Comparison of ENCODE assay signal across 8 mouse cellular contexts in genomic region chr8:94976651-94977417, GRCm38 (mm10). TPM values are rescaled to one million over a fixed set of nuclear protein-coding genes. Genes with fewer than 3 reads are reported as not detected.
A peak's percentile ranks its signal among the peaks of the same experiment; 100 is the strongest.
DNase-seq lines count a peak whose midpoint lies in the region; ATAC-seq and TF ChIP-seq lines count a peak whose summit lies in the region.

No protein-coding gene starts in this region.

- H3K9ac ChIP-seq in ES-E14 (ENCODE audit: insufficient read depth, low read depth, low read length, poor library complexity, severe bottlenecking) = 0 out of 2 replicates have a peak overlapping the region, but pooled peaks have one; percentile 20
- peak overlapping the region; percentile 62 for H3K9ac ChIP-seq in lung, embryonic 16.5 days (ENCODE audit: low read length)
- H3K9ac ChIP-seq in stomach, postnatal 0 days (ENCODE audit: low read length) = peak overlapping the region; percentile 70

- in situ Hi-C loops in ES-E14 (cut with MboI; ENCODE audit: low sequenced_read_pairs in 2 of 2, unreplicated experiment in 2 of 2) = no loop called here

- no peak for TF ChIP-seq CTCF in stomach, postnatal 0 days (IDR thresholded peaks at IDR 0.05; ENCODE audit: low read depth)

- H3K4me3 ChIP-seq in ES-E14 (ENCODE audit: insufficient read depth in 1 of 2, low read depth in 1 of 2, low read length in 2 of 2, poor library complexity in 1 of 2, severe bottlenecking in 1 of 2) = peak overlapping the region; percentile 35 to 46; a peak in 3 of 4 replicates
- H3K4me3 ChIP-seq in embryonic facial prominence, embryonic 10.5 days = peak overlapping the region; percentile 46
- H3K4me3 ChIP-seq in lung, embryonic 16.5 days (ENCODE audit: low read length) = peak overlapping the region; percentile 45
- H3K4me3 ChIP-seq in stomach, postnatal 0 days (ENCODE audit: low read depth, low read length) = peak overlapping the region; percentile 43

- H3K36me3 ChIP-seq in ES-E14 (ENCODE audit: control insufficient read depth, insufficient read depth, low read length, poor library complexity, severe bottlenecking) = no peaks in the 10 kb centered on the region
- H3K36me3 ChIP-seq in embryonic facial prominence, embryonic 10.5 days (replicated peaks) = no peaks in the 10 kb centered on the region
- H3K36me3 ChIP-seq in lung, embryonic 16.5 days (ENCODE audit: control insufficient read depth, insufficient read depth, low read length) = no peaks in the 10 kb centered on the region
- H3K36me3 ChIP-seq in stomach, postnatal 0 days (ENCODE audit: control insufficient read depth, insufficient read depth, low read length) = no peaks in the 10 kb centered on the region

- peak overlapping the region; percentile 61 for H3K4me2 ChIP-seq in lung, embryonic 16.5 days (ENCODE audit: low read depth, low read length)
- peak overlapping the region; percentile 63 for H3K4me2 ChIP-seq in stomach, postnatal 0 days (replicated peaks; ENCODE audit: low read depth)

- ATAC-seq in lung, embryonic 16.5 days (ENCODE audit: low read depth) = peak; percentile 73
- ATAC-seq in stomach, postnatal 0 days (ENCODE audit: low FRiP score, low TSS enrichment) = peak; percentile 64

- 18% methylated on average over 17 of the region's 17 CpGs for WGBS in embryonic facial prominence, embryonic 10.5 days
- 11% methylated on average over 17 of the region's 17 CpGs for WGBS in lung, embryonic 16.5 days
- WGBS in stomach, postnatal 0 days = 13% methylated on average over 17 of the region's 17 CpGs

- no peak for TF ChIP-seq EP300 in stomach, postnatal 0 days (optimal IDR thresholded peaks at IDR 0.05)

- peaks cover 0 to 13% of the 10 kb centered on the region in 2 experiments; a peak in 2 of 4 replicates for H3K4me1 ChIP-seq in ES-E14 (ENCODE audit: control insufficient read depth in 2 of 2, insufficient read depth in 2 of 2, low read length in 2 of 2, poor library complexity in 1 of 2)
- peaks cover 26% of the 10 kb centered on the region for H3K4me1 ChIP-seq in embryonic facial prominence, embryonic 10.5 days
- peaks cover 30% of the 10 kb centered on the region for H3K4me1 ChIP-seq in lung, embryonic 16.5 days (replicated peaks; ENCODE audit: control insufficient read depth, insufficient read depth, low read length)
- no peaks in the 10 kb centered on the region for H3K4me1 ChIP-seq in stomach, postnatal 0 days (replicated peaks; ENCODE audit: control insufficient read depth, insufficient read depth)

- H3K27ac ChIP-seq in ES-E14 (ENCODE audit: insufficient read depth, low read depth, low read length, poor library complexity, severe bottlenecking) = no peak overlapping the region
- peak overlapping the region; percentile 70 for H3K27ac ChIP-seq in embryonic facial prominence, embryonic 10.5 days (replicated peaks)
- H3K27ac ChIP-seq in lung, embryonic 16.5 days (ENCODE audit: low read length) = peak overlapping the region; percentile 93
- H3K27ac ChIP-seq in stomach, postnatal 0 days (replicated peaks) = peak overlapping the region; percentile 97

- no peaks in the 10 kb centered on the region for H3K9me3 ChIP-seq in ES-E14 (ENCODE audit: control insufficient read depth, insufficient read depth, low read depth, low read length)
- H3K9me3 ChIP-seq in embryonic facial prominence, embryonic 10.5 days = no peaks in the 10 kb centered on the region
- H3K9me3 ChIP-seq in lung, embryonic 16.5 days (ENCODE audit: control insufficient read depth, low read length) = no peaks in the 10 kb centered on the region
- no peaks in the 10 kb centered on the region for H3K9me3 ChIP-seq in stomach, postnatal 0 days (ENCODE audit: control insufficient read depth, low read length)

- peaks cover 46% of the 10 kb centered on the region for H3K27me3 ChIP-seq in embryonic facial prominence, embryonic 10.5 days (replicated peaks; ENCODE audit: low read depth, poor library complexity, severe bottlenecking)
- no peaks in the 10 kb centered on the region for H3K27me3 ChIP-seq in lung, embryonic 16.5 days (ENCODE audit: control insufficient read depth, insufficient read depth, low read depth, low read length)
- H3K27me3 ChIP-seq in stomach, postnatal 0 days (ENCODE audit: control insufficient read depth, insufficient read depth, low read length) = no peaks in the 10 kb centered on the region

- peak; percentile 54 for DNase-seq in ES-E14 (ENCODE audit: low read depth, low spot score)
- DNase-seq in embryonic facial prominence, embryonic 10.5 days (ENCODE audit: low spot score) = peak; percentile 31
- DNase-seq in kidney, adult 18-20 months = peak; percentile 91
- peak; percentile 89 for DNase-seq in stomach, postnatal 0 days (ENCODE audit: low spot score)
- DNase-seq in ovary, postnatal 36 days (ENCODE audit: low spot score) = no peak
- no peak for DNase-seq in cerebellum, postnatal 25 days
- no peak for DNase-seq in spleen, adult 18-20 months

TF ChIP-seq in ES-E14, 5 proteins besides CTCF, POLR2A, EP300 and RAD21:
- TF ChIP-seq MAFK (IDR thresholded peaks at IDR 0.05; ENCODE audit: insufficient read depth, low read depth, low read length) (no peak), HCFC1 (IDR thresholded peaks at IDR 0.05; ENCODE audit: borderline replicate concordance, insufficient read depth, low read length) (no peak), ZNF384 (IDR thresholded peaks at IDR 0.05; ENCODE audit: low read depth, low read length) (no peak), CHD2 (IDR thresholded peaks at IDR 0.05; ENCODE audit: low read depth, low read length) (no peak)

RNA-seq across cellular contexts. Expression of gene Adgrg1, which starts 2.3 kb away (rescaled TPM):
- total RNA-seq in ES-E14 (2012; rRNA removed) = 5.4 and 5.7 TPM in 2 replicates
- polyA plus RNA-seq in embryonic facial prominence, embryonic 10.5 days (2016; fragmentation: Nextera tagmentation; extraction: Ambion mirVana) = 32.9 and 38.2 TPM in 2 replicates
- polyA plus RNA-seq in lung, embryonic 16.5 days (2015; fragmentation: Nextera tagmentation; extraction: Ambion mirVana) = 39.8 and 42.9 TPM in 2 replicates
- 42.4 and 50.9 TPM in 2 replicates for polyA plus RNA-seq in stomach, postnatal 0 days (2015; fragmentation: Nextera tagmentation; extraction: Ambion mirVana)

RNA-seq across cellular contexts. Expression of gene Adgrg3, which starts 40.7 kb away (rescaled TPM):
- 0.36 TPM in 1 of 2 replicates, not detected in the other for total RNA-seq in ES-E14 (2012; rRNA removed)
- polyA plus RNA-seq in embryonic facial prominence, embryonic 10.5 days (2016; fragmentation: Nextera tagmentation; extraction: Ambion mirVana) = 3.1 and 3.5 TPM in 2 replicates
- 4.7 TPM in 2 replicates for polyA plus RNA-seq in lung, embryonic 16.5 days (2015; fragmentation: Nextera tagmentation; extraction: Ambion mirVana)
- 0.61 and 0.92 TPM in 2 replicates for polyA plus RNA-seq in stomach, postnatal 0 days (2015; fragmentation: Nextera tagmentation; extraction: Ambion mirVana)

RNA-seq across cellular contexts. Expression of gene Adgrg5, which starts 53.3 kb away (rescaled TPM):
- 1.1 and 2.2 TPM in 2 replicates for total RNA-seq in ES-E14 (2012; rRNA removed)
- polyA plus RNA-seq in embryonic facial prominence, embryonic 10.5 days (2016; fragmentation: Nextera tagmentation; extraction: Ambion mirVana) = 0.30 and 0.51 TPM in 2 replicates
- 0.15 and 0.73 TPM in 2 replicates for polyA plus RNA-seq in lung, embryonic 16.5 days (2015; fragmentation: Nextera tagmentation; extraction: Ambion mirVana)
- polyA plus RNA-seq in stomach, postnatal 0 days (2015; fragmentation: Nextera tagmentation; extraction: Ambion mirVana) = 0.15 and 0.27 TPM in 2 replicates

RNA-seq across cellular contexts. Expression of gene Ccdc102a, which starts 58.9 kb away (rescaled TPM):
- 10.7 and 11.0 TPM in 2 replicates for total RNA-seq in ES-E14 (2012; rRNA removed)
- polyA plus RNA-seq in embryonic facial prominence, embryonic 10.5 days (2016; fragmentation: Nextera tagmentation; extraction: Ambion mirVana) = 23.0 and 24.1 TPM in 2 replicates
- 18.2 and 18.5 TPM in 2 replicates for polyA plus RNA-seq in lung, embryonic 16.5 days (2015; fragmentation: Nextera tagmentation; extraction: Ambion mirVana)
- polyA plus RNA-seq in stomach, postnatal 0 days (2015; fragmentation: Nextera tagmentation; extraction: Ambion mirVana) = 12.0 and 12.7 TPM in 2 replicates

Comparison
In these comparisons a context has a peak if more than half of its experiments do, and no peak if none do; other contexts are left out.
1. DNase-seq: peak in ES-E14 (single experiment), embryonic facial prominence, embryonic 10.5 days (single experiment), kidney, adult 18-20 months (single experiment) and stomach, postnatal 0 days (single experiment); none in ovary, postnatal 36 days (single experiment), cerebellum, postnatal 25 days (0 of 2) and spleen, adult 18-20 months (0 of 2).
2. H3K9ac ChIP-seq: peak in every context shown above with its lines; median percentile 70 in stomach, postnatal 0 days; 62 in lung, embryonic 16.5 days; 20 in ES-E14.
3. Peak in every context shown above with its lines, with median percentiles within 50 percentile points of each other: H3K4me3 ChIP-seq.